ENCODE assay signal across 28 mouse cellular contexts in the genomic region with DNA sequence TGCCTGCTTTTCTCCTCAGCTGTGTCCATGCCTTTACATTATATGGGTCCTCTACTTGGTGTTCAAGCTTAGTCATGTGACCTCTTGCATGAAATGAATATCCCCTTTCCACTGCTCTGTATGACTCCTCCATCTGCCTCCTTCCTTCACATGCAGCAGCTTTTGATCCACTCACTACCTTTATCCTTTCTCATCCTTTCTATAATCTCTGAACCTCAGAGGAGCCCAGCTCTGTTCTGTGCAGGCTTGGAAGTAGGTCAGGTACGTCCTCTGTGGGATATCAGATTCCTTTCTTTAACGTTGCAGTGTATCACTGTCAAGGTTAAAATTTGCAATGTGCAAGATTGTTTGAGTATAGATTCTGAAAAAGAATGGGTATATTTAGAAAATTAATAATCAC.
A peak's percentile ranks its signal among the peaks of the same experiment; 100 is the strongest.
DNase-seq lines count a peak whose midpoint lies in the region; ATAC-seq and TF ChIP-seq lines count a peak whose summit lies in the region.
"Had no signal": no experiment of that assay in that cellular context is flagged by ENCODE, and none has a peak within 500 bp of the region (broad histone marks: within the 10 kb centered on the region; RNA-seq: fewer than 3 reads in every experiment).

No protein-coding gene starts in this region.

- TF ChIP-seq POLR2A in brain, embryonic 14.5 days (IDR thresholded peaks at IDR 0.05; ENCODE audit: borderline replicate concordance, extremely low read depth, insufficient read depth, insufficient read length, poor library complexity, severe bottlenecking), result no peak

- H3K9ac ChIP-seq in forebrain, embryonic 13.5 days, result no peak overlapping the region
- H3K9ac ChIP-seq in forebrain, embryonic 12.5 days, result no peak overlapping the region
- no peak overlapping the region for H3K9ac ChIP-seq in hindbrain, embryonic 16.5 days (ENCODE audit: low read depth, low read length)
- H3K9ac ChIP-seq in hindbrain, embryonic 12.5 days, result no peak overlapping the region
- no peak overlapping the region for H3K9ac ChIP-seq in midbrain, embryonic 15.5 days
- H3K9ac ChIP-seq: embryonic facial prominence, embryonic 13.5 days; embryonic facial prominence, embryonic 15.5 days; forebrain, embryonic 15.5 days had no signal

- no peaks in the 10 kb centered on the region for H3K9me3 ChIP-seq in forebrain, embryonic 13.5 days (replicated peaks)
- H3K9me3 ChIP-seq in forebrain, embryonic 12.5 days, result no peaks in the 10 kb centered on the region
- no peaks in the 10 kb centered on the region for H3K9me3 ChIP-seq in hindbrain, embryonic 16.5 days (ENCODE audit: control insufficient read depth, low read length)
- H3K9me3 ChIP-seq in hindbrain, embryonic 12.5 days (replicated peaks), result no peaks in the 10 kb centered on the region
- no peaks in the 10 kb centered on the region for H3K9me3 ChIP-seq in midbrain, embryonic 15.5 days
- H3K9me3 ChIP-seq in midbrain, embryonic 10.5 days (replicated peaks), result no peaks in the 10 kb centered on the region
- H3K9me3 ChIP-seq: embryonic facial prominence, embryonic 13.5 days; embryonic facial prominence, embryonic 15.5 days; forebrain, embryonic 10.5 days; forebrain, embryonic 15.5 days had no signal

- H3K27me3 ChIP-seq in forebrain, embryonic 13.5 days, result no peaks in the 10 kb centered on the region
- H3K27me3 ChIP-seq in forebrain, embryonic 12.5 days, result no peaks in the 10 kb centered on the region
- H3K27me3 ChIP-seq in hindbrain, embryonic 16.5 days (replicated peaks; ENCODE audit: control insufficient read depth, insufficient read depth, low read length), result no peaks in the 10 kb centered on the region
- no peaks in the 10 kb centered on the region for H3K27me3 ChIP-seq in hindbrain, embryonic 12.5 days
- H3K27me3 ChIP-seq in midbrain, embryonic 15.5 days (replicated peaks), result no peaks in the 10 kb centered on the region
- H3K27me3 ChIP-seq in midbrain, embryonic 10.5 days (ENCODE audit: low read depth, poor library complexity, severe bottlenecking), result no peaks in the 10 kb centered on the region
- H3K27me3 ChIP-seq: CH12.LX; embryonic facial prominence, embryonic 13.5 days; embryonic facial prominence, embryonic 15.5 days; forebrain, embryonic 15.5 days; Patski had no signal

- 89% methylated on average over 2 of the region's 2 CpGs for WGBS in forebrain, embryonic 13.5 days
- WGBS in forebrain, embryonic 12.5 days, result 89% methylated on average over 2 of the region's 2 CpGs
- 91% methylated on average over 2 of the region's 2 CpGs for WGBS in hindbrain, embryonic 16.5 days
- 86% methylated on average over 2 of the region's 2 CpGs for WGBS in hindbrain, embryonic 12.5 days
- 75% methylated on average over 2 of the region's 2 CpGs for WGBS in midbrain, embryonic 15.5 days
- 91% methylated on average over 2 of the region's 2 CpGs for WGBS in midbrain, embryonic 10.5 days

- H3K36me3 ChIP-seq in forebrain, embryonic 13.5 days (ENCODE audit: poor library complexity, severe bottlenecking), result no peaks in the 10 kb centered on the region
- no peaks in the 10 kb centered on the region for H3K36me3 ChIP-seq in forebrain, embryonic 12.5 days (replicated peaks)
- no peaks in the 10 kb centered on the region for H3K36me3 ChIP-seq in hindbrain, embryonic 16.5 days (ENCODE audit: control insufficient read depth, insufficient read depth, low read length)
- H3K36me3 ChIP-seq in hindbrain, embryonic 12.5 days, result no peaks in the 10 kb centered on the region
- no peaks in the 10 kb centered on the region for H3K36me3 ChIP-seq in midbrain, embryonic 15.5 days (replicated peaks)
- H3K36me3 ChIP-seq in midbrain, embryonic 10.5 days, result no peaks in the 10 kb centered on the region
- H3K36me3 ChIP-seq: embryonic facial prominence, embryonic 13.5 days; embryonic facial prominence, embryonic 15.5 days; forebrain, embryonic 10.5 days; forebrain, embryonic 15.5 days; G1E had no signal

- peak; percentile 58; the same call in 1 of the 2 replicates for ATAC-seq in forebrain, embryonic 13.5 days
- ATAC-seq in forebrain, embryonic 12.5 days (ENCODE audit: low FRiP score), result no peak
- ATAC-seq in hindbrain, embryonic 16.5 days, result 0 out of 2 replicates have a peak, but pooled peaks have one; percentile 67
- no peak for ATAC-seq in hindbrain, embryonic 12.5 days (ENCODE audit: low FRiP score)
- ATAC-seq in midbrain, embryonic 15.5 days (replicated peaks), result peak; percentile 84
- ATAC-seq: activated CD4-positive, CD25-positive, alpha-beta regulatory T cell, adult 4 months; CD4-positive, CD25-positive, alpha-beta regulatory T cell, adult 4 months; forebrain, embryonic 15.5 days; Patski had no signal

- H3K4me3 ChIP-seq in forebrain, embryonic 13.5 days, result no peak overlapping the region
- H3K4me3 ChIP-seq in forebrain, embryonic 12.5 days (replicated peaks), result no peak overlapping the region
- H3K4me3 ChIP-seq in hindbrain, embryonic 16.5 days (ENCODE audit: low read length), result no peak overlapping the region
- H3K4me3 ChIP-seq in hindbrain, embryonic 12.5 days, result no peak overlapping the region
- H3K4me3 ChIP-seq in midbrain, embryonic 15.5 days, result no peak overlapping the region
- no peak overlapping the region for H3K4me3 ChIP-seq in midbrain, embryonic 10.5 days
- H3K4me3 ChIP-seq: embryonic facial prominence, embryonic 13.5 days; embryonic facial prominence, embryonic 15.5 days; erythroblast, embryonic 14.5 days; forebrain, embryonic 10.5 days; forebrain, embryonic 15.5 days had no signal

- no peak overlapping the region for H3K27ac ChIP-seq in forebrain, embryonic 13.5 days
- no peak overlapping the region for H3K27ac ChIP-seq in forebrain, embryonic 12.5 days
- H3K27ac ChIP-seq in hindbrain, embryonic 16.5 days (ENCODE audit: low read depth, low read length), result no peak overlapping the region
- no peak overlapping the region for H3K27ac ChIP-seq in hindbrain, embryonic 12.5 days
- H3K27ac ChIP-seq in midbrain, embryonic 15.5 days, result no peak overlapping the region
- no peak overlapping the region for H3K27ac ChIP-seq in midbrain, embryonic 10.5 days (replicated peaks)
- H3K27ac ChIP-seq: embryonic facial prominence, embryonic 13.5 days; embryonic facial prominence, embryonic 15.5 days; forebrain, embryonic 10.5 days; forebrain, embryonic 15.5 days had no signal

- TF ChIP-seq CTCF in brain, embryonic 14.5 days (IDR thresholded peaks at IDR 0.05; ENCODE audit: borderline replicate concordance, extremely low read depth, insufficient read depth, insufficient read length), result no peak

- H3K4me2 ChIP-seq in forebrain, embryonic 13.5 days, result no peak overlapping the region
- H3K4me2 ChIP-seq in forebrain, embryonic 12.5 days, result no peak overlapping the region
- no peak overlapping the region for H3K4me2 ChIP-seq in hindbrain, embryonic 16.5 days (ENCODE audit: low read length)
- no peak overlapping the region for H3K4me2 ChIP-seq in hindbrain, embryonic 12.5 days (replicated peaks)
- no peak overlapping the region for H3K4me2 ChIP-seq in midbrain, embryonic 15.5 days
- H3K4me2 ChIP-seq: embryonic facial prominence, embryonic 13.5 days; embryonic facial prominence, embryonic 15.5 days; forebrain, embryonic 15.5 days had no signal

- no peaks in the 10 kb centered on the region for H3K4me1 ChIP-seq in forebrain, embryonic 13.5 days
- no peaks in the 10 kb centered on the region for H3K4me1 ChIP-seq in forebrain, embryonic 12.5 days
- H3K4me1 ChIP-seq in hindbrain, embryonic 16.5 days (ENCODE audit: control insufficient read depth, insufficient read depth, low read depth, low read length), result no peaks in the 10 kb centered on the region
- H3K4me1 ChIP-seq in hindbrain, embryonic 12.5 days, result no peaks in the 10 kb centered on the region
- no peaks in the 10 kb centered on the region for H3K4me1 ChIP-seq in midbrain, embryonic 15.5 days
- no peaks in the 10 kb centered on the region for H3K4me1 ChIP-seq in midbrain, embryonic 10.5 days
- H3K4me1 ChIP-seq: embryonic facial prominence, embryonic 13.5 days; embryonic facial prominence, embryonic 15.5 days; forebrain, embryonic 10.5 days; forebrain, embryonic 15.5 days had no signal

- DNase-seq in midbrain, embryonic 10.5 days (ENCODE audit: low spot score), result no peak
- DNase-seq in brain, embryonic 14.5 days (ENCODE audit: low read depth), result peak; percentile 51
- DNase-seq: adrenal gland, adult 8-10 months; adrenal gland, postnatal 14 days; adrenal gland, postnatal 36 days; B cell, adult 2 months; cerebellum, adult 11 months; cerebellum, adult 18-20 months; cerebellum, adult 8-10 months; cerebellum, adult 9-11 months; cerebellum, postnatal 14 days; cerebellum, postnatal 36 days; embryo, embryonic 11 days had no signal

Comparison
In these comparisons a context has a peak if more than half of its experiments do, and no peak if none do; other contexts are left out.
1. ATAC-seq: peak in forebrain, embryonic 13.5 days (single experiment), hindbrain, embryonic 16.5 days (single experiment) and midbrain, embryonic 15.5 days (single experiment); none in forebrain, embryonic 12.5 days (single experiment) and hindbrain, embryonic 12.5 days (single experiment).